Mouse (Mus musculus) c-Kit-positive CD71-positive TER-119-positive erythroid progenitor cells, embryonic 14.5 days (primary cell): ENCODE measurements around the gene Khsrp.

Experiments
- DNase-seq: peaks from one replicate; pipeline ENCODE4 v3.0.0-alpha.2; 2013; ENCODE audit warnings: low spot score

The Khsrp gene

GRCm38 (mm10) chr17:57029691-57030090 lies 1.6 kb downstream of the Khsrp start:
- DNase-seq, result peak; percentile 65

DNA sequence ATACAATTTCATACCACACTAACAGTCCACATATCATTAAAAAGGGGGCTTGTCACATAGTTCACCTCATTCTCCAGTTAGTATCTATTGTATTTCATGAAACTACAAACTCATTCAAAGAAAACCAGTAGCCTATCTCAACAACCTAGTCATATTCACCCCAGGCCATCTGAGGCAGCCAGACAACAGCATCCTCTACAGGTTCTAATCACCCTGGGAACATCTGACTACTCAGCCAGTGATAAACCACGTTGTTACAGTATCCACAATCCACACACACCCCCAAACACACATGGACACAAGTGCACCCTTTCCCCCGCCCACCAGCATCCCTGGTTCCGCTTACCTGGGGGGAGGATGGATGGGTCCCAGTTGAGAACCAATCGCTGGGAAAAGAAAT lies 3.9 kb downstream of the Khsrp start:
- DNase-seq, result peak; percentile 46

DNA sequence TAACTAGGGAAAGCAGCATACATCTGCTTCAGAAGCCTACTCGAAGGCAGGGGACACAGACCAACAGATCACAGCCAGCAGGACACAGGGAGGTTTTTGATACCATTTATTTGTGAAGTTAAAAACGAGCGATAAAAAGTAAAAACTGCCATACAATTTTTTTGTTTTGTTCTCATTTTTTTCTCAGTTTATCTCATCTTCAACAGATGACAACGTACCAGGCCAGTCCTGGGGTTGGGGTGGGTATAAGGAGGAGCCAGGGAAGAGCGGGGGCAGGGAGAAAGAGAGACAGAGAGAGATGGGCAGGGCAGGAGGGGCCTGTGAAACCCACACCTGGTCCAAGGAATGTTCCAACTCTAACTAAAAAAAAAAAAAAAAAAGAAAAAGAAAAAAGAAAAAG lies 10.4 kb downstream of the Khsrp start:
- DNase-seq, result no peak

DNA sequence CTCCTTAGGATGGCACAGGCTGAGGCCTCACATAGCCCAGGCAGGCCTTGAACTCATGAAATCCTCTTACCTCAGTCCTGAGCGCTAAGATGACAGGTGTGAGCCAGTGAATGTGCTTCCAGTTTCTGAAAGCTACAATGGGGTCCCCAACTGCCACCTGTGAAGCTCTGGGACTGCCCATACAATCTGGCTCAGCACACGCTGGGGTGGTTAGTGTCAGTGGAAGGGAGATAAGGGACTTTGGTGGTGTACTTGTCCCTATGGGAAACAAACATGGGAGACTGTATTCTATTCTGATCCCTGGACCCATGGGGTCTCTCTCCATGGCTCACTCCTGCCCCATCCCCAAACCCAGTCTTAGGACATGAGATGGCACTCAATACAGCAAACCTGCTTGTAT lies 11.6 kb downstream of the Khsrp start:
- peak; percentile 74 for DNase-seq

DNA sequence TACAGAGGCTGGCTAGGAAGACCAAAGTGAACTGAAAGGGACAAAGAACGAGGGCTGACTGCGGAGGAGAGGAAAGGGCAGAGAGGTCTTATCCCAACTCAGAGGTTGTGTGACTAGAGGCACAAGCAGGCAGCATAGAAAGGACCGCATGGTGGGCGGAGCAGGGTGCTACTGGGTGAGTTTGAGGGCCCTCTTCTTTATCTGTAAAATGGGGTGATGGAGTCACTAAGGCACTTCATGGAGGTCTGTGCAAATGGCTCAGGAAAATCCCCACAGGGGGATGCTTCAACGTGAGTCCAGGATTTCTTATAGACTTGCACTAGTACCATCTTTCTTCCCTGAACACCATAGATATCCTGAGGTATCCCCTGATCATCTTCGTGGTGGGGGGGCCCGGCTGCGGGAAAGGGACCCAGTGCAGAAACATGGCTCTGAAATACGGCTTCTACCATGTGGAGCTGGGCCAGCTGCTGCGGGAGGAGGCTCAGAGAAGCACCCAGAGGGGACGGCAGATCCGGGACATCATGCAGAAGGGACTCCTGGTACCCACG lies 19.0 kb downstream of the Khsrp start:
- peak; percentile 42 for DNase-seq

GRCm38 (mm10) chr17:57011236-57012141 lies 19.8 kb downstream of the Khsrp start, which contains the start of the genes Gtf2f1 and Gm17949:
TSS of gene Gtf2f1 (minus strand) at chr17:57011288.
TSS of gene Gm17949 (plus strand) at chr17:57011469.
- peak; percentile 98 for DNase-seq

DNA sequence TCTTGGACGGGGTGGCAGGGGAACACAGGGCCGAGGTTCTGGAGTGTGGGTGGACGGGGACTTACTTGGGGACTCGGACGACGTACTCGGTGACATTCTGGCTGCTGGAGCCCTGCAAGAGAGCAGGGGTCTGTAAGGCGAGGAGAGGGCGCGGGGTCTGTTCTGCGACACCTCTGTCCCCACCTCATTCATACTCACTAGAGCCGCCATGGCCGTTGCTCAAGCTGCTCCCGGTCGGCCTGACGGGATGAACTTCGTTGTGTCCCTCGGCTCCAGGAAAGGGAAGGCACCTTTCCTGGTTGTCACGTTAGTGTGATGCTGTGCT lies 20.4 kb downstream of the Khsrp start:
- DNase-seq, result no peak

DNA sequence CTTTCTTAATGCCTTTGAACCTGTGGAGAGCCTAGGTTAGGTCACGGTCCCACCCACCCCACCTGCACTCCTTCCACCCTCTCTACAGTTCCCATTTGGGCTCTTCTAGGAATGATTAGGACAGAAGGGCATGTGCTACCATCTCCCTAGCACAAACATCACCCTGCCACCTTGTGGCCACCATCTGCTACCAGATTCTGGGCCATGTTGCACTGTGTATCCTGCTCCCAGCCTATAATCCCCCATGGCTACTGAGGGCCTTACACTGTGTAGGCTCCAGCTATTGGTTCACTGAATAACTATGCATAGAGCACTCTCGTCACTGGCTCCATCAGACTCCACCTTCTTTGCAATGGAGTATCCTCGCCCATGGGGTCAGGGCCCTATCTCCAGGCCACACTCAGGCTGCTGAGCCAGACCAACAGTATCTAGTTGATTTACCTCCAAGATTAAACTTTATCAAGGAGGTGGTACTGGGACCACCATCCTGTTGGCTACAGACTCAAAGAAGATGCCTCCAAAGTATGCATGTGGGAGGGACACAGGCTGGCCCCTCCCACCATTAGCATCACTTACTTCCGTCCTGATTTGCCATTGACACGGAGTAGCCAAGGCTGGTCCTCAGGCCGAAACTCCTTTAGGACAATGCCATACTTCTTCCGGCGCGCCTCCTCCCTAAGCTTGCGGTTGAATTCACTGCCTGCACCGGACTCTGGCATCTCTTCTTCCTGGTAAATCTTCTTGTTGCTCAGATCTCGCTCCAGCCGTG lies 24.0 kb downstream of the Khsrp start:
- no peak for DNase-seq

GRCm38 (mm10) chr17:57003994-57004393 lies 27.3 kb downstream of the Khsrp start:
- DNase-seq, result peak; percentile 52

DNA sequence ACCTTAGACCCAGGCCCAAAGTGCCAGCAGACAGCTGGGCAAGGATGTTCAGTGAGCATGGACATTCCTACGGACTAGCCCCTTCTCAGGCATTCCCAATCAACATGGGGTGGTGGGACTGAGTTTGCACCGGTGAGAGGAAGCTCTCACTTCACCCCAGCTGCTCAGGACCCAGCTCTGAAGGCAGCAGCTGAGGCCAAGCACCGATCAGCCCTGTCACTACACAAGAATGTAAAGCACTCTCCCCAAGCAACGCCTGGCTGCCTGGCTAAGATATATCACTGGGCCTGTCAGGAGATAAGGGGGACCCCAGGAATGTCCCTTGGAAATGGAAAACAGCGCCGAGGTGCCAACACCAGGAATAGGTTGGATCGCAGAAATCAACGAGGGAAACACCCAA lies 30.1 kb downstream of the Khsrp start:
- DNase-seq, result no peak

DNA sequence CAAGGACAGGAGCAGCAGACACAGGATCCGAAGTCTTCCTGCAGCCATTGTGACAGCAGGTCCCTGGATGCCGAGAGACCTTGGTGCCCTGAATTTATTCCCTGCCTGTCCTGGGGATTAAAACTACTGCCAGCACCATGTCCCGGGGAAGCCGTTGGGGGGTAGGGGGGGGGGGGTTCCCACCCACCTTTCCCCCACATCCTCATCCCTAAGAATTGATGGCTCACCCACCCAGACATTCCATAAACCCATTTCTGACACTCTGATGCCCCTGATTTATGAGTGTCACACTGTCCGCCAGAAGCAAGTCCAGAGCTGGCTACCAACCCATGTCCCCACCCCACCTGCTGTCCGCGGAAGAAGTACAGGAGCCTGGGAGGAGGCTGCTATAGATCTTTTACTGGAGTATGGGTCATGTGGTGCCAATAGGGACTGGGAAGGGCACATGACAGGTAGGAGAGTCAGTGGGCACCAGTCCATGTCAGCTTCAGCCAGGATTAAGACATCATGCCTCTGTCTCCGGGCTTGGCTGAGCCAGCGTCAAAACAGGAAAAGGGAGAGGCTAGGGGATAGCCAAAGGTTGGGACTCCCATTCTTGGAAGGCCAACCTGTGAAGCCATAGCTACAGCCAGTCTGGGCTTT lies 31.2 kb downstream of the Khsrp start, which contains the start of gene Pspn:
TSS of gene Pspn (minus strand) at position 51 of the 642 bp plus-strand sequence.
- DNase-seq, result no peak

- no peak for DNase-seq
Measured at GRCm38 (mm10) chr17:56999414-56999813, 31.9 kb downstream of the Khsrp start.

DNA sequence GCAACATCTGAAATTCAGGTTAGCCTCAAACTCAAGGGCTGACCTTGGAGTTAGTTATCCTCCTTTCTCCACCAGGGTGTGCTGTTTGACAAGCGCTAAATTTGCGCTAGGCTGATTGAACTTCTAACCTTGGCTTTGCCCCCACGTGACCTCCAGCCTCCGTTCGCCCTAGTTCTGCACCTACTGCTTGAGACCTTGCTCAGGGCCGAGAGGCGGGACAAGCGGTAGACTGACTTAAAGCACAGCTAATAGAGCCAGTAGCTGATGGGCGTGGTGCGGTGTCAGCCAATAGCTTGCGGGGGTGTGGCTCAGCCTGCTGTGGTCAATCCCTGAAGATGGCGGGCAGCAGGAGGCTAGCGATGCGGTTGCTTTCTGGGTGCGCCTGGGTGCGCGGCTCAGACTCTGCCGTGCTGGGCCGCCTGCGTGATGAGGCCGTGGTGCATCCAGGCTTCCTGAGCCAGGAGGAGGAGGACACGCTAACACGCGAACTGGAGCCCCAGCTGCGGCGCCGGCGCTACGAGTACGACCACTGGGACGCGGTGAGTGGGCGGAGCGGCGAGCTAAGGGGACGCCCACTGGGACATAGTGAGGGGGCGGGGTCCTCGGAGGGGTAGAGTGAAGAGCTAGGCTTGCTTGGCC lies 34.2 kb downstream of the Khsrp start, which contains the start of gene Alkbh7:
TSS of gene Alkbh7 (plus strand) at position 311 of the 639 bp plus-strand sequence.
- DNase-seq, result peak; percentile 98

DNA sequence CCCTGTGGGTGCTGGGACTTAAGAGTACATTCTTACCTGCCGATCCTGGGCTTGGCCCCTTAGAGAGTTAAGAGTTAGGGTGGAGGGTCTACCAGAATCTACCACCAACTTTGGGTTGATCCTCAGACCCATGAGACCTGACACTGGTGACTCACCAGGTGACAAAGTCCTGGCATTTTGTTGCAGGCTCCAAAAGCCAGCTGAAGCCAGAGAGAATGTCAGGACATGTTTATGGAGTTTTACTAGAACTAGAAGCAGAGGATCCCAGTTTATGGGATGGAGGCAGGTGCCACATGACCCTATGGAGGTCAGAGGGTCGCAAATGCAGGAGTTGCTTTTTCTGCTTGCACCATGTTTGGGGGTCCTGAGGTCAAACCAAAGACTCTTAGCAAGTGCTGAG lies 34.8 kb downstream of the Khsrp start:
- no peak for DNase-seq

- no peak for DNase-seq
Measured at GRCm38 (mm10) chr17:56995046-56995445, 36.3 kb downstream of the Khsrp start.

- no peak for DNase-seq
Measured at GRCm38 (mm10) chr17:56990966-56991365, 40.4 kb downstream of the Khsrp start.

DNA sequence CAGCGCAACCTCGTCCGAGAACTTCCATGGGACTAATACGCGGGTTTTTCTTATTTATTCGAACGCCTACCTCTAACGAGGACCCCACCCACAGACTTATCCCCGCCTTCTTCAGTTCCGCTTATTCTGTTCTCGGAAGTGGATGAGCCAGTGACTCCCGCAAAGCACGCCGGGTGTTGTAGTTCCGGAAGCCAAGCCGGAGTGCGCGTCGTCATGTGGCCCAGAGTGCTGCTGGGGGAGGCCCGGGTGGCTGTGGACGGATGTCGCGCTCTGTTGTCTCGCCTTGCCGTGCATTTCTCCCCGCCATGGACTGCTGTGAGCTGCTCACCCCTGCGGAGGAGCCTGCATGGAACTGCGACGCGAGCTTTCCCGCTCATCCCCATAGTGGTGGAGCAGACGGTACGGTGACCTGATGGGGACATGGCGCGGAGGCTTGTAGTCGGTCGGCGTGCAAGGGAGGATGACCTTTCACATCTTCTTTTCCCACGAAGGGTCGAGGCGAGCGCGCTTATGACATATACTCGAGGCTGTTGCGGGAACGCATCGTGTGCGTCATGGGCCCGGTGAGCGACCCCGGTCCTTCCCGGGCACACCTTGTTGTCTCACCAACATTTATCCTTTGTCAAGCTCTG lies 41.1 kb downstream of the Khsrp start, which contains the start of gene Clpp:
TSS of gene Clpp (plus strand) at position 191 of the 632 bp plus-strand sequence.
- DNase-seq, result peak; percentile 93

DNA sequence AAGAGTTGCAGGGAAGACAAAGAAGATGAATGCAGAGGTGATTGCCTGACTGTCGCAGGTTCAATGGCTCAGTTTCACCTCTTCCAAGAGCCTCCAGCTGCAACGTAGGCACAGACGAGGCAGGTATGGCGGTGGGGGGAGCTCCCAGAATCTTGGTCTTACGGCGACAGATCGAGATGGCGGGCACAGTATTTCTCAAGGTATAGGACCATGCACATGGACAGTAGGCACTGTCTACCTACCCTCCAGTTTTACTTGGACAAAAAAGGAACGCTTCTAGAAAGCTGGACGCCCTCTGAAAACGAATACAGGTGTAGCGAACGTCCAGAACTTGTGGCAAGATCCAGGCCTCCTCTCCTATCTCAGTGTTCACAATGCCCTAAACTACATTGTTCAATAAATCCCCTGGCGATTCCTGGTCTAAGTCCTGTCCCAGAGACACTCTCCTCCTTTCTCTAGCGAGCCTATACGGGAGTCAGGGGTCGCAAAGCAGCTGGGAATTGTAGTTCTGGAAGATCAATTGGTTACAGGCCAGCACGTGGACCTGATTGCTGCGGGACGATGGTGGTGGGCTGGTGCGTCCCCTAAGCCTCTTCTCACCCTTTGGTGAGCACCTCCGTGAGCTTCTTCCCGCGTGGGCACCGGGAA lies 41.7 kb downstream of the Khsrp start:
- DNase-seq, result no peak

DNA sequence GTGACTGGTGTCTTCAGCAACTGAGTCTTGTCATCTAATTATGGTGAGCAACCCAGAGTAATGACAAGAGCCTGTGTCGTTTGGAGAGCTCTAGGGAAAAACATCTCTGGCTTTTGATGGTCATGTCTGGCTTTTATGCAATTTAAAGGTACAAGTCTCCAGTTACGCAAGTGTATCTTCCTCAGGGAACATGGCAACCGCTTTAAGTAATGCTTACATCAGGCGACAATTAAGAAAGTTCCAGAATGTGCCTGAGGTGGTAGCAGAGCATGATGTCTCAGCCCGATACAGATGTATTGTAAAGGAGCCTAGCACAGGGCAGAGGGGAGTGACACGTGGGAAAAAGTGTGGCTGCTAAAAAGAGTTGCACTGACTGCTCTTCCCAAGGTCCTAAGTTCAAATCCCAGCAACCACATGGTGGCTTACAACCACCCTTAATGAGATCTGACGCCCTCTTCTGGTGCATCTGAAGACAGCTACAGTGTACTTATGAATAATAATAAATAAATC lies 42.3 kb downstream of the Khsrp start:
- DNase-seq, result no peak

DNA sequence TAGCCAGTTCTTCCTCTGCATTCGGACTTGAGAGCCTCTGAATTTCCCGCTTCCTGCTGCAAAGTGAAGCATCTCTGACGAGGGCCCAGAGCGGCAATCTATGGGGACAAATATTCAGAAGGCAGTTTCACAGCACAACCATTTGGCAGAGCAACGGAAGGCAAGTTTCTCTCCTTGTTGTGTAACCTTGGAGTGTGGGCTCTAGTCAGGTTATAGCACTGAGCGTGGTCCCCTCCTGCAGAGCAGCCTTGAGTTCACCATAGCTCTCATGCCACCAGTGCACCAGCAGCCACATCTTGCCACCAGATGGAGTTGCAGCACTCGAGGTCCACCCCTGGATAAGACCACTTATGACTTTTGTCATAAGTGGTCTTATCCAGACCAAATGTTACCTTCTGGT lies 42.9 kb downstream of the Khsrp start:
- DNase-seq, result no peak
